Mouse (Mus musculus): ENCODE data around the gene Catsperg2.
"Not testable (repeated sequence)": the region's sequence is repeated elsewhere in the genome, so short reads cannot be mapped to it uniquely, and the experiment has no call there.

Gene Catsperg2

DNA sequence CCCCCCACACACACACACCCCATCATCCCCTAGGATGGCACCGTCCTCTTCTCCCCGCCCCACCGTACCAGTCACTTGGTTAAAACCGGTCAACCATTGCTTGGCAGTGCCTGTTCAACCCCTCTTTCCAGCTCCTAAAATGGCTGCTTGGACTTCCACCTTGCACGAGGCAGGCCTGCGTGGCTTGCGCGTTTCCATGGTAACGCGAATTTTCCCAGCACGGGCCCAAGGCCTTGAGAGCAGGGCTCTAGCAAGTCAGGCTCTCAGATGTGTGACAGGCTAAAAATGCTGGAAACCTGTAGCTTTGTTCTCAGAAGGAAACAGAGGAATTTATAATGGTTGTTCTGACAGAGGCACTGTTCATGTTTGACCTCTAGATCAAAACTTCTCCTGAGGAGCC, at the start of gene Catsperg2:
Gene Catsperg2 (minus strand): TSS at position 173 of the 400 bp plus-strand sequence.
- DNase-seq (ENCODE audit: low read depth), result not testable (repeated sequence)

DNA sequence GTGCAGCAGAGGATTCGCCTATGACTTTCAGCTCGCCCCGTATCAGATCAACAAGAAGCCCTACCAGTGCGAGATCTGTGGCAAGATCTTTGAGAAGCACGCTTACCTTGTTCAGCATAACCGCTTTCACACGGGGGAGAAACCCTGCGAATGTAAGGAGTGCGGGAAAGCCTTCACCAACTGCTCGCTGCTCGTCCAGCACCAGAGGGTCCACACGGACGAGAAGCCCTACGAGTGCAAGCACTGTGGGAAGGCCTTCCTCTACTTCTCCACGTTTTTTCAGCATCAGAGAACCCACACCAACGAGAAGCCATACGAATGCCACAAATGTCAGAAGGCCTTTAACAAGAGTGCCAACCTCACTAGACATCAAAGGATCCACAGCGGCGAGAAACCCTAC, 49.7 kb upstream of the Catsperg2 start:
- DNase-seq (ENCODE audit: low read depth), result no peak

DNA sequence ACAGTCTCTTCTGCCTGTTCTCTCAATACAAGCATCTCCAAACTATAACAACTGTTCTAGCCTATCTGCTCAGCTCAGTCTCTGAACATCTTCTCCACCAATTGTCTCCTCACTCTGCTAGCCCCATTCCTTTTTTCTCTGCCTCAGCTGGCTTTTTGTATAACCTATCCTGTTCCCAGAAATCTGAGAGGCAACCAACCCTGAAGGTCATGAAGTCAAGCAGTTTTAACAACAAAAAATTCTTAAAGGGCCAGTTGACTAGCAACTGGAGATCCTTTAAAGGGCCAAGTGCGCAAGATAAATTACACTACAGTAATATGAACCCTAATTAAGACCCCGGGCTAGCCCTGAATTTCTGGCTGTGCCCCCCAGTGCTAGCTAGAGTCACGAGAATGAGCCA, 47.5 kb upstream of the Catsperg2 start:
- no peak for DNase-seq (ENCODE audit: low read depth)

DNA sequence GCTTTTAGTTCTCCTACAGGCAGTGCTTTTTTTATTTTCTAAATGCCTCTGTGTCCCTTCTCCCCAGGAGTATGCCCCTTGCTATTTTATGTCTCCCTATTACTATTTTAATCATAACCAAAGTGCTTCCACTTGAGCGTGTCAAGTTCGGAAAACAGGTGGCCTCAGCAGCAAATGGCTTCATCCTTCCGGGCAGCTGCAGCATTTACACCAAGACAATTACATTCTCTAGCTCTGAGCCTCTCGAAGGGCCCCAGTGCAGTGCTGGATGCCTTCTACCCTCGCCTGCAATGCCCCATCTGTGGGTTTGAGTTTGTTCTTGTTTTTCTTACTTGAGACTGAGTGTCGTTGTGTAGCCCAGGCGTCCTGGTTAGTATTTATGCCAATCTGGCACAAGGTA, 46.7 kb upstream of the Catsperg2 start:
- no peak for DNase-seq (ENCODE audit: low read depth)

DNA sequence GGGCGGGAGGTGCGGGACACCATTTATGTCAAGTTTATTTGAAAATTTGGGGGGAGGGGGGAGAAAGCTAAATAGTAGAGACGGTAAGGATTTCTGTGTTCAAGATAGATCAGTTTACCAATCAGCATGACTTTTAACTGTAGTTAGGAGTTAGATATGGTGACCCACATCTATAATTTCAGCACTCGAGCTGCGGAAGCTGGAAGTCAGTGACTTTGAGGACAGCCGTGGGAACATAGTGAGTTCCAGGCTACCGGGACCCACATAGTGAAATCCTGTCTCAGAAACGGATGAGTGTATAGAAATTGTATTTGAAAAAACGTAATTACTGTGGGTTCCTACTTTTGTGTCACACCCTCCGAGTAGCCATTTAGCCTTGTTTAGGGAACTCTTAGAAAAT, 42.1 kb upstream of the Catsperg2 start:
- no peak for DNase-seq (ENCODE audit: low read depth)

DNA sequence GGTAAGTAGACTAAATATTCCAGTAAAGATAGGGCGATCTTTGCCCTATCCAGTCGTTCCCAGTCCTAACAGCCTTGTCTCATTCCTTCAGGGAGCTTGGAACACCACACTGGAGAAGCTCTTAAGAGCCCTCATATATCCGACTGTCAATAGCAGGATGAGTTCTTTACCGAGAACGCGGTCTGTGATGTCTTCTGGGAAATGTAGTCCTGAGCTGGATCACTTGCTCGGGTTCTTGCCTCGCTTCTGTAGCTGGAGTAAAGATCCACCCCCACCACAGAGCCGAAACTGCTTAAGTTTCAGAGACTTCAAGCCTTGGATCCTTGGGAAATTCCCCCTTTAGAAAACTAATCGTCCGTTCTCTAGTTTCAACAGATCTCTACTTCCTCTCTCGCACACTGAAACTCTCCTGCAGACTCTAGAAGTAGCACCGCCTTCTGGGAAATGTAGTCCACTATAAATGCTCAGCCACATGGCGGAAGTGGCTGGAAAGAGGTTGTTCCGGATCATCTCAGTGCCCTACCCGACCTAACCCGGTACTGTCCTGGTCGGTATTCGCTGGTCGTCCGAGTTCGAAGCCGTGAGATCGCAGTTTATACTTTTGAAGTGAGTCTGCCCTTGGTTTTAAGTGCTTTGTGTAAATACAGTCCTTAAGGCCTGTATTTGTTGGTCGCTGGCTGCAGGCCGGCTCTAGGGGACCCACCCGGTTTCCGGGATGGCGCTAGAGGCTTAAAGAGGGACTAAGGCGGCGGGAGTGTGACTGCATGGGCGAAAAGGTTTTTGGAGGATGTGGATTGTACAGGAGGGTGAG, 41.5 kb upstream of the Catsperg2 start, which contains the start of gene Zfp84:
Gene Zfp84 (plus strand): TSS at position 463 of the 811 bp plus-strand sequence.
- peak; percentile 94 for DNase-seq (ENCODE audit: low read depth)

DNA sequence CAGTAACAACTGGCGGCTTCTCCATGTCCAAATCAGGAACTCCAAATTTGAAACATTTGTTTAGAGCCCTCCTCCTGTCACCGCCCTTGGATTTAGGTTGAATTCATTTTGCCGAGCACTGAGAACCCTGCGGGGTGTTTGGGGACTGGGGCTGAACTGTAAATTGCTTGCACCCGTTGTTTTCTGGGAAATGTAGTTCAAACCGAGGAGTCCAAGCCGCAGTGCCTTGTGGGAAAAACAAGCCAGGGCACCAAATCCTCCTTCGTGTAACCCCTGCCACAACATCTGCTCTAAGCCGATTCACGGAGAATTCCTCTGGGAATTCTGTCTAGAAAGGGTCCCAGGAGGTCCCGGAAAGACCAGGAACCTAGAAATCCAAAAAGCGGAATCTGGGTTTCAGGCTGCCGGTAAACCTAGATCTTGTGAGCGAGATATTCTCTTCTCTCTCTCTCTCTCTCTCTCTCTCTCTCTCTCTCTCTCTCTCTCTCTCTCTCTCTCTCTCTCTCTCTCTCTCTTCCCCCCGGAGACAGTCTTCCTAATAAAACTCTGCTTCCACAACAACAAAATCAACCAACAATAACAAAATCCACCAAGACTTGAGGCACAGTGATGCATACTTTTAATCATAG, 40.3 kb upstream of the Catsperg2 start:
- DNase-seq (ENCODE audit: low read depth), result peak; percentile 81

DNA sequence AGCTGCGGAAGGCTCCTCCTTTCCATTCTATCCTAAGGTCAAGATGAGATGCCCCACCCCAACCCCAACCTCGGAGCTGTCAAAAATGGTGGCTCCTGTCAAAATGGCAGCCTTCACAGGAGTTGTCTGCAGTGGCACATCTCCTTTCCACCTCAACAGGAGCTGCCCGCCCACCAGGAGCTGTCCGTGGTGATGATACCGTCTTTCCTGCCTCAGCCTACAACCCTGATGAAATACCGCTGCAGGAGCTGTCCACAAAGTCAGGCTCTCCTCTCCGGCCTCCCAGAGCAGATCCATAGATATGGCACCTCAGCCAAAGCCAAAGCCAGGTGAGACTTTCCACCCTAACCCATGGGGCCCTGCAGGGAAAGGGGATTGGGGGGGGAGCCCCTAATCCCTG, 37.9 kb upstream of the Catsperg2 start:
- no peak for DNase-seq (ENCODE audit: low read depth)

DNA sequence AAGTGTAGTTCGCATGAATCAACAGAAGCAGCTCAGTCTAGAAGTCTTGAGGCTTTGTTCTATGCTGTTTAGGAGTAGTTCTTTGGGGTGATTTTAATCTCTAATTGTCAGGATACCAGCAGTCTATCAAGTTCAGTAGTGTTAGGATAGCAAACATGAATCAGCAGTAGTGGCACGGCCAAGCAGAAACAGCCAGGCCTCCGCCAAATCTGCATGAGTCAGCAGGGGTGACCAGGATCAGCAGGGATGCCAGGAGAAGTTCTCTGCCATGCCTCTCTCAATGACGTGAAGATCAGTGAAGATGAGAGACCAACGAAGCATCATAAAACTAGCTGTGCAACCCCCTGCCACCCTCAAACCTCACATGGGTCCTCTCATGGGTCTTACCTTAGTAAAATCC, 33.6 kb upstream of the Catsperg2 start:
- no peak for DNase-seq (ENCODE audit: low read depth)

DNA sequence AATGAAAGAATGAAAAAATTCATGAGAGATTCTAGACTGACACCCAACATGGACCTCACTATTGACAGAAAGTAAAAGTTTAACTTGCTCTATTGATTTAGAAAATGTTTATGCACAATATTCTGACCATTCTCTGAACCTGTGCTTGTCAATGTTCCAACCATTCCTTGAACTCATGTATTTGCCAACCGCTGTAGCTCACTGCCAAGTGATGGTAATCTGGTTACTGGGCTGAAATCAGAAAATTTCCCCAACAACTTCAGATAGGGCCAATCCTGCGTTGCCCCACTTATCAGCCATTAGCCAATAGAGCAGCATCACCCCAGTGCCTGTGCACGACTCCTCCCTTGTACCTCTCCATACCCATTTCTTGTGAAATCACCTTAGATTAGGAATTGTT, 15.4 kb upstream of the Catsperg2 start:
- no peak for DNase-seq (ENCODE audit: low read depth)

DNA sequence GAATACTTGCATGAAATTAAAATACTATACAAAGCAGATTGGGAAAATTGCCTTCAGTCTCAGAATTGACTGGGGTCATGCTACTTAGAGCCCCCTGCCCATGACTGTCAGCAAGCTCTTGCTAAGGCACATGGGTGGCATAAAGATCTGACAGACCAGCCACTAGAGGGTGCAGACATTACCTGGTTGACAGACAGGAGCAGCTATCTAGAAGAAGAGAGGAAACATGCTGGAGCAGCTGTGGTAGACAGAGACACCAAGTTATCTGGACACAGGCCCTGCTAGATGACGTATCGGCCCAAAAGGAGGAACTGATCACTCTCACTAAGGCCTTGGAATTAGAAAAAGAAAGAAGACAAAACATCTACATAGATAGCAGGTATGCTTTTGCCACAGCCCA, 1.2 kb upstream of the Catsperg2 start:
- DNase-seq (ENCODE audit: low read depth), result peak; percentile 4

DNA sequence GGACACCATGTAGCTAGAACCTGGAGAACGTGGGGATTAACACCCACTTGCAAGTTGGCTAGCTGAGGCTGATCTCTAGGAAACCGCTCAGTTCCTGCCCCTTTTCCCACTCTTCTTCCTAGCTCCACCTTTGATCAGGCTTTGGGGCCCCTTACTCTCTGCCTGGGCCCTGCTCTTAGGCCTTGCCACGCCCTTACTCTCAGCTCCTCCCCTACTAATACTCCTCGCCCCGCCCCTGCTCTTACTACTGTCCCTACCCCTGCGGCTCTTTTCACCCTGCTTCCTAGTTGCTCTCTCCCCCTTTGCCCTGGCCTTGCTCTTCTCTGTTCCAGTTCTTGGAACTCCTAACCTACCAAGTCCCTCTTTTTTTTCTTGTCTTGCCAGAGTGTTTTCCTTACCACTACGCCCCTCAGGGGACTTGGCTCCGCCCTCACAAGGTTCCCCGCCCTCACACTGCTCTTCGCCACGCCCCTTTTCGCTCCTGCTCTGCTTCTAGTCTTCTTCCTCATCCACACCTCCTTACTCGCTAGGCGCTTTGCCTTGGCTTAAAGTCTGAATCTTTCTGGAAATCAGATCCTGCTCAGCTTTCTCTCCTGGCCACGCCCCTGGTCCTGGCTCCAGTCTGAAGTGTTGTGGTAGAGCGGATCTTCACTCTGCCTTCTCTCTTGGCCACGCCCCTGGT, 1.2 kb downstream of the Catsperg2 start:
- not testable (repeated sequence) for DNase-seq (ENCODE audit: low read depth)

DNA sequence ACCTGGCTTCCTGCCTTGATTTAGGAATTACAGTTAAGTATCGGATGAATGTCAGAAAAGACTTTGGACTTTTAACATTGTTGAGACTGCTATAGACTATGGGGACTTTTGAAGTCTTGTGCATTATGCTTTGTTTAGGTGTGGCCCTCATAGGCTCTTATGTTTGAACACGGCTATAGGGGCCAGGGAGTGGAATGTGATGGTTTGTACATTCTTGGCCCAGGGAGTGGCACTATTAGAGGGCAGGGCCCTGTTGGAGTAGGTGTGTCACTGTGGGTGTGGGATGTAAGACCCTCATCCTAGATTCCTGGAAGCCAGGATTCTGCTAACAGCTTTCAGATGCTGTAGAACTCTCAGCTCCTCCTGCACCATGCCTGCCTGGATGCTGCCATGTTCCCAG, 17.9 kb downstream of the Catsperg2 start:
- DNase-seq (ENCODE audit: low read depth), result not testable (repeated sequence)

DNA sequence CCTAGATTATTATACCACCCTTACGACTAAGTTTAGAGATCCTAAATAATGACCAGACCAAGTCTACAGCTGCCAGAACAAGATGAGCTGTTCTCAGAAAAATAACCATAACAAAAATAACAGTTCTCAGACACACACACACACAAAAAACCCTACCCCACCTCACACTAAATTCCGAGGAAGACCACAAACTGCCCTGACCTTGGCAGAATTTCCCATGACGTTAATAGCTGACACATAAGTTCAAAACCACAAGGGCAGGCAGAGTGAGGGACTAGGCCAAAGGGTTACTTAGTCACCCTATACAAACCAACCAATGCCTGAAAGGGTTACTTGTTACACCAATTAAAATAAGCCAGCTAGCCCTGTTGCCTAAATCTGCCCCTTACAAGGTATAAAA, 31.6 kb downstream of the Catsperg2 start:
- not testable (repeated sequence) for DNase-seq (ENCODE audit: low read depth)

DNA sequence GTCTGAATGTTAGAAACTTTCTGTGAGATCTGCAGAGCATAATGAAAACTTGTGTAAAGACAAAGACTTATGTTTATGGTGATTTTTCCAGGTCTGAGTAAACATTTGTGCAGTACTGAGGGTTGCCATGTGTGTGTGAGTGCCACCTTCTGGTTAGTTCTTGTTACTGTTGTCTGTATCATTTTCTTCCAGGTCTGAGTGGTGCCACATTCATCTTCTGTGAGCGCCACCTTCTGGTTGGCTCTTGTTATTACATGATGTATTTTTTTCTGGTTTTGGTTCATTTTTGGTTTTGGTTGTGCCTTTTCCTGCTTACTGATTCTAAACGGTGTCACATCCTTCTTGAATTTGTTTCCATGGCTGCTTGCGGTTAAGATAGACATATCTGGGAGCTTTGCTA, 45.0 kb downstream of the Catsperg2 start:
- DNase-seq (ENCODE audit: low read depth), result peak; percentile 5
